8 mouse cellular contexts compared by ENCODE assay signal in the genomic region with DNA sequence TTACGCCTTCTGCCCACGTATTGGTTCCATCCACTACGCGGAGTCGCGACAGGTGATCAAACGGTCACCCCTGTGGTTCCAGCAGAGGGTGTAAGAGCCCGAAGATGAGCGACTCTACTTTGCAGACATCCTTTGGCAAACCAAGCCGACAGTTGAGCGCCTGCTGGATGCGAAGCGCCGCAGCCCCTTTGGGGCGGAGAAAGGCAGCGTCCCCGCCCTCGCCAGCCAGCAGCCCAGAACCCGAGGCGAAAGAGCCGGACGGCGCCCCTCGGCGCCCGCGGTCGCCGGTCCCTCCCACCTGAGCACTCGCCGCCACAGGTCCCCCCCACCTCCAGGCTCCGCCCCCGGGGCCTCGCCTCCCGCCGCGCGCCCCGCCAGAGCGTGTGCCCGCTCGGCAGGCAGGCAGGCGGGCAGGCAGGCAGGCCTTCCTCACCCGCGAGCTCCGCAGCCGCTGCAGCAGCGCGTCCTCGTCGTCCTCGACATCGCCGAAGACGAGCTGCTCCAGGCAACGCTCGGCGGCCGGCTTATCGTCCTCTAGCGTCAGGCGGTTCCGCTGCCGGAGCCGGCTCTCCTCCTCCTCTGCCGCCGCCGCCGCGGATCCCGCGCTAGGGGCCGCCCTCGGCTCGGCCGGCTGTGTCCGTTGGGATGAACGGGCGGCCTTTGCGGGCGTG. TPM values are rescaled to one million over a fixed set of nuclear protein-coding genes. Genes with fewer than 3 reads are reported as not detected.
DNase-seq lines count a peak whose midpoint lies in the region; ATAC-seq and TF ChIP-seq lines count a peak whose summit lies in the region.

No protein-coding gene starts in this region.

- ATAC-seq in intestine, postnatal 0 days, result peak; percentile 63
- peak; percentile 23 for ATAC-seq in limb, embryonic 12.5 days (ENCODE audit: insufficient number of reproducible peaks, insufficient read depth, low FRiP score, low TSS enrichment, low read depth)
- ATAC-seq in midbrain, embryonic 12.5 days (ENCODE audit: low FRiP score, low read depth), result peak; percentile 45

- peak overlapping the region; percentile 99 for H3K4me3 ChIP-seq in intestine, postnatal 0 days (ENCODE audit: low read depth, low read length)
- H3K4me3 ChIP-seq in limb, embryonic 12.5 days (replicated peaks), result peak overlapping the region; percentile 94
- H3K4me3 ChIP-seq in midbrain, embryonic 12.5 days, result peak overlapping the region; percentile 92
- peak overlapping the region; percentile 87 for H3K4me3 ChIP-seq in spleen, adult 2 months (ENCODE audit: extremely low read depth, insufficient read depth, insufficient read length)

- no peaks in the 10 kb centered on the region for H3K27me3 ChIP-seq in intestine, postnatal 0 days (replicated peaks; ENCODE audit: control insufficient read depth, insufficient read depth, low read length)
- no peaks in the 10 kb centered on the region for H3K27me3 ChIP-seq in limb, embryonic 12.5 days
- H3K27me3 ChIP-seq in midbrain, embryonic 12.5 days, result no peaks in the 10 kb centered on the region
- H3K27me3 ChIP-seq in spleen, adult 2 months (ENCODE audit: control insufficient read depth, insufficient read depth, low read length), result no peaks in the 10 kb centered on the region

- peak; percentile 34; the same call in 1 of the 2 replicates for TF ChIP-seq POLR2A in spleen, adult 2 months (IDR thresholded peaks at IDR 0.05; ENCODE audit: low read depth, low read length)

- WGBS in intestine, postnatal 0 days, result under 1% methylated on average over 78 of the region's 81 CpGs
- under 1% methylated on average over 73 of the region's 81 CpGs for WGBS in limb, embryonic 12.5 days
- WGBS in midbrain, embryonic 12.5 days, result under 1% methylated on average over 67 of the region's 81 CpGs
- under 1% methylated on average over 64 of the region's 81 CpGs for WGBS in spleen, adult 2 months

- TF ChIP-seq CTCF in intestine, postnatal 0 days (IDR thresholded peaks at IDR 0.05; ENCODE audit: low read depth), result peak; percentile 58
- peak; percentile 23; the same call in 1 of the 2 replicates for TF ChIP-seq CTCF in spleen, adult 2 months (IDR thresholded peaks at IDR 0.05; ENCODE audit: extremely low read depth, insufficient read depth, insufficient read length, insufficient replicate concordance)

- H3K27ac ChIP-seq in intestine, postnatal 0 days (ENCODE audit: low read depth, low read length), result peak overlapping the region; percentile 98
- peak overlapping the region; percentile 95 for H3K27ac ChIP-seq in limb, embryonic 12.5 days
- H3K27ac ChIP-seq in midbrain, embryonic 12.5 days (replicated peaks), result peak overlapping the region; percentile 93
- H3K27ac ChIP-seq in spleen, adult 2 months (ENCODE audit: insufficient read depth, low read length), result peak overlapping the region; percentile 89

- 0 out of 2 replicates have a peak, but pooled peaks cover under 1% of the 10 kb centered on the region for H3K36me3 ChIP-seq in intestine, postnatal 0 days (ENCODE audit: control insufficient read depth, insufficient read depth)
- peaks cover 20% of the 10 kb centered on the region for H3K36me3 ChIP-seq in limb, embryonic 12.5 days
- H3K36me3 ChIP-seq in midbrain, embryonic 12.5 days, result peaks cover 16% of the 10 kb centered on the region
- H3K36me3 ChIP-seq in spleen, adult 2 months (ENCODE audit: control insufficient read depth, insufficient read depth, low read length), result peaks cover 4% of the 10 kb centered on the region

- peak overlapping the region; percentile 81 for H3K4me2 ChIP-seq in intestine, postnatal 0 days (replicated peaks; ENCODE audit: low read depth)
- H3K4me2 ChIP-seq in limb, embryonic 12.5 days, result peak overlapping the region; percentile 91
- H3K4me2 ChIP-seq in midbrain, embryonic 12.5 days (replicated peaks), result peak overlapping the region; percentile 95

- DNase-seq in 3134 (ENCODE audit: extremely low read depth, insufficient read length, low spot score) (peak; percentile 89), ZHBTc4 (ENCODE audit: low read depth, low spot score) (peak; percentile 92)
- peak; percentile 62 for DNase-seq in embryo, embryonic 10 days (ENCODE audit: low spot score)
- DNase-seq in gastrocnemius, postnatal 25 days, result peak; percentile 70
- DNase-seq in spleen, adult 2 months (ENCODE audit: low read depth in 1 of 2, low spot score in 2 of 2), result peak; percentile 70 to 73

- no peaks in the 10 kb centered on the region; the same call in 1 of the 2 replicates for H3K4me1 ChIP-seq in intestine, postnatal 0 days (replicated peaks; ENCODE audit: control insufficient read depth, insufficient read depth, low read length)
- H3K4me1 ChIP-seq in limb, embryonic 12.5 days (replicated peaks), result peaks cover 25% of the 10 kb centered on the region
- peaks cover 30% of the 10 kb centered on the region for H3K4me1 ChIP-seq in midbrain, embryonic 12.5 days
- H3K4me1 ChIP-seq in spleen, adult 2 months (ENCODE audit: control insufficient read depth, insufficient read depth, insufficient read length), result peaks cover 9% of the 10 kb centered on the region

- peak overlapping the region; percentile 97 for H3K9ac ChIP-seq in intestine, postnatal 0 days (ENCODE audit: low read depth, low read length)
- peak overlapping the region; percentile 87 for H3K9ac ChIP-seq in limb, embryonic 12.5 days (replicated peaks)
- peak overlapping the region; percentile 91 for H3K9ac ChIP-seq in midbrain, embryonic 12.5 days (replicated peaks)

- H3K9me3 ChIP-seq in intestine, postnatal 0 days (ENCODE audit: control insufficient read depth), result no peaks in the 10 kb centered on the region
- no peaks in the 10 kb centered on the region for H3K9me3 ChIP-seq in limb, embryonic 12.5 days
- no peaks in the 10 kb centered on the region for H3K9me3 ChIP-seq in midbrain, embryonic 12.5 days

RNA-seq across cellular contexts. Expression of a gene that starts 0.5 kb away (rescaled TPM):
- 1 to 10 TPM; 8.2 to 8.7 TPM for total RNA-seq in gastrocnemius, postnatal 25 days (2021)
- 16.6 and 17.0 TPM in 2 replicates for polyA plus RNA-seq in intestine, postnatal 0 days (2015; fragmentation: Nextera tagmentation; extraction: Ambion mirVana)
- polyA plus RNA-seq in limb, embryonic 12.5 days (2016; fragmentation: Nextera tagmentation; extraction: Ambion mirVana), result 40.3 and 41.3 TPM in 2 replicates
- 42.5 and 43.6 TPM in 2 replicates for polyA plus RNA-seq in midbrain, embryonic 12.5 days (2016; fragmentation: Nextera tagmentation; extraction: Ambion mirVana)
- polyA plus RNA-seq in spleen, adult 2 months (2012; rRNA removed), result 3.5 and 4.8 TPM in 2 replicates

RNA-seq across cellular contexts. Expression of a gene that starts 0.6 kb away (rescaled TPM):
- total RNA-seq in gastrocnemius, postnatal 25 days (2021), result 10 to 100 TPM in 1 of 2 experiments, 1 to 10 TPM in 1; 9.0 to 10.4 TPM
- polyA plus RNA-seq in intestine, postnatal 0 days (2015; fragmentation: Nextera tagmentation; extraction: Ambion mirVana), result 9.4 and 10.5 TPM in 2 replicates
- 45.2 and 47.4 TPM in 2 replicates for polyA plus RNA-seq in limb, embryonic 12.5 days (2016; fragmentation: Nextera tagmentation; extraction: Ambion mirVana)
- polyA plus RNA-seq in midbrain, embryonic 12.5 days (2016; fragmentation: Nextera tagmentation; extraction: Ambion mirVana), result 50.2 and 55.5 TPM in 2 replicates
- 2.6 and 3.8 TPM in 2 replicates for polyA plus RNA-seq in spleen, adult 2 months (2012; rRNA removed)

Comparison
In these comparisons a context has a peak if more than half of its experiments do, and no peak if none do; other contexts are left out.
1. Peak in every context shown above with its lines: DNase-seq, ATAC-seq, H3K4me3 ChIP-seq and H3K27ac ChIP-seq.